In the genomic region with DNA sequence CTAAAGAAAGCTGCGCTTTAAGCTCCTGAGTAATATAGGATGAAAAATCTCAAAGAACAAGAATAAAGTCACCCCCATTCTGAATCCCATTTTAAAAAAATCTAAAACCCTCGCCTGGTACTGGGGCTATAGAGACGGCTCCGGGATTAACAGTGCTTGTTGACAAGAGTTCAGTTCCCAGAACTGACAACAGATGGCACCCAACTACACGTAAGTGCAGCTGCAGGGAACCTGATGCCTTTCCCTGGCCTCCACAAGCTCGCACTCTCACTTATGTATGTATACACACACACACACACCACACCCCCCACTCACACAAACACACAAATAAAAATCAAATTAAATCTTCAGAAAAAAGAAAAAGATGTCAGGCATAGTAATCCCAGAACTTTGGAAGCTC, we compare ENCODE assay signal across 8 mouse cellular contexts. TPM values are rescaled to one million over a fixed set of nuclear protein-coding genes. Genes with fewer than 3 reads are reported as not detected.
DNase-seq lines count a peak whose midpoint lies in the region; ATAC-seq and TF ChIP-seq lines count a peak whose summit lies in the region.

No protein-coding gene starts in this region.

- H3K4me3 ChIP-seq in heart, adult 2 months = no peak overlapping the region
- no peak overlapping the region for H3K4me3 ChIP-seq in thymus, adult 2 months (ENCODE audit: control insufficient read depth, insufficient read depth, low read length)
- H3K4me3 ChIP-seq in embryonic fibroblast, embryonic 13.5 days (ENCODE audit: insufficient read depth, low read length) = no peak overlapping the region
- H3K4me3 ChIP-seq in hindbrain, embryonic 14.5 days (replicated peaks; ENCODE audit: low read length) = no peak overlapping the region

- H3K9ac ChIP-seq in heart, adult 2 months (ENCODE audit: low read depth, low read length) = no peak overlapping the region
- no peak overlapping the region for H3K9ac ChIP-seq in hindbrain, embryonic 14.5 days

- H3K27me3 ChIP-seq in heart, adult 2 months (ENCODE audit: control insufficient read depth, insufficient read depth, low read length) = no peaks in the 10 kb centered on the region
- H3K27me3 ChIP-seq in thymus, adult 2 months (ENCODE audit: control insufficient read depth, insufficient read depth, low read length) = no peaks in the 10 kb centered on the region
- no peaks in the 10 kb centered on the region for H3K27me3 ChIP-seq in hindbrain, embryonic 14.5 days (ENCODE audit: control insufficient read depth, insufficient read depth, low read length)

- no peaks in the 10 kb centered on the region for H3K9me3 ChIP-seq in hindbrain, embryonic 14.5 days (ENCODE audit: control insufficient read depth, low read length)

- H3K36me3 ChIP-seq in heart, adult 2 months (ENCODE audit: control insufficient read depth, insufficient read depth, low read length) = peaks cover 53% of the 10 kb centered on the region
- H3K36me3 ChIP-seq in thymus, adult 2 months (ENCODE audit: control insufficient read depth, insufficient read depth, low read length) = peaks cover 47% of the 10 kb centered on the region
- peaks cover 78% of the 10 kb centered on the region for H3K36me3 ChIP-seq in hindbrain, embryonic 14.5 days (replicated peaks; ENCODE audit: control insufficient read depth, insufficient read depth)

- intact Hi-C loops in heart, adult 2 months (cut with DNase I) = no loop called here

- ATAC-seq in inflammation-experienced regulatory T-cells, adult 6 months = no peak
- ATAC-seq in hindbrain, embryonic 14.5 days (ENCODE audit: low FRiP score) = no peak

- peak; percentile 65 for TF ChIP-seq CTCF in heart, adult 2 months (IDR thresholded peaks at IDR 0.05)
- TF ChIP-seq CTCF in thymus, adult 2 months (IDR thresholded peaks at IDR 0.05; ENCODE audit: borderline replicate concordance, control insufficient read depth, extremely low read depth, insufficient read depth, low read length, poor library complexity) = no peak
- peak; percentile 53; the same call in 1 of the 2 replicates for TF ChIP-seq CTCF in embryonic fibroblast, embryonic 13.5 days (IDR thresholded peaks at IDR 0.05; ENCODE audit: borderline replicate concordance, insufficient read depth, low read length)

- TF ChIP-seq POLR2A in heart, adult 2 months (IDR thresholded peaks at IDR 0.05; ENCODE audit: insufficient read depth, low read depth, low read length) = no peak
- TF ChIP-seq POLR2A in thymus, adult 2 months (IDR thresholded peaks at IDR 0.05; ENCODE audit: control insufficient read depth, extremely low read depth, insufficient read depth, low read length, poor library complexity) = no peak
- TF ChIP-seq POLR2A in embryonic fibroblast, embryonic 13.5 days (IDR thresholded peaks at IDR 0.05; ENCODE audit: low read depth, low read length) = no peak

- no peak overlapping the region for H3K27ac ChIP-seq in heart, adult 2 months
- no peak overlapping the region for H3K27ac ChIP-seq in thymus, adult 2 months (ENCODE audit: control insufficient read depth, insufficient read depth, low read length)
- H3K27ac ChIP-seq in embryonic fibroblast, embryonic 13.5 days (ENCODE audit: insufficient read depth, low read length) = no peak overlapping the region
- no peak overlapping the region for H3K27ac ChIP-seq in hindbrain, embryonic 14.5 days

- TF ChIP-seq EP300 in heart, adult 2 months (IDR thresholded peaks at IDR 0.05; ENCODE audit: insufficient read depth, low read depth, low read length) = peak; percentile 56; the same call in 1 of the 2 replicates

- WGBS in heart, adult 2 months = 31% methylated on average over 6 of the region's 6 CpGs
- WGBS in thymus, adult 2 months = 60% methylated on average over 6 of the region's 6 CpGs
- WGBS in hindbrain, embryonic 14.5 days = 60% methylated on average over 6 of the region's 6 CpGs

- H3K4me1 ChIP-seq in heart, adult 2 months (ENCODE audit: control insufficient read depth, insufficient read depth, low read length) = peaks cover 15% of the 10 kb centered on the region
- no peaks in the 10 kb centered on the region for H3K4me1 ChIP-seq in thymus, adult 2 months (replicated peaks; ENCODE audit: control insufficient read depth, insufficient read depth, low read length)
- peaks cover 12% of the 10 kb centered on the region for H3K4me1 ChIP-seq in embryonic fibroblast, embryonic 13.5 days (ENCODE audit: control insufficient read depth, insufficient read depth, low read length)
- peaks cover 21% of the 10 kb centered on the region for H3K4me1 ChIP-seq in hindbrain, embryonic 14.5 days (replicated peaks; ENCODE audit: control insufficient read depth, insufficient read depth, low read length)

- H3K79me2 ChIP-seq in heart, adult 2 months (replicated peaks; ENCODE audit: control insufficient read depth, insufficient read depth, low read length) = peaks cover 7% of the 10 kb centered on the region

- DNase-seq in heart, adult 2 months = no peak
- no peak for DNase-seq in heart, adult 9 months (ENCODE audit: low spot score in 2 of 2)
- peak; percentile 44 for DNase-seq in thymus, adult 2 months
- no peak for DNase-seq in thymus, adult 18-20 months
- DNase-seq in lung, postnatal 10 days = peak; percentile 43
- DNase-seq in hindbrain, embryonic 14.5 days (ENCODE audit: low spot score) = no peak

- H3K4me2 ChIP-seq in hindbrain, embryonic 14.5 days (replicated peaks) = no peak overlapping the region

RNA-seq across cellular contexts. Expression of gene Akr1a1, which starts 7.2 kb away (rescaled TPM):
- 100 to 1,000 TPM; 281 to 289 TPM for total RNA-seq in heart, adult 2 months (2021)
- polyA plus RNA-seq in heart, adult 2 months (2012; rRNA removed) = 247 and 371 TPM in 2 replicates
- polyA plus RNA-seq in thymus, adult 2 months (2012; rRNA removed) = 490 and 565 TPM in 2 replicates
- 575 and 597 TPM in 2 replicates for polyA plus RNA-seq in embryonic fibroblast, embryonic 13.5 days (2011; ENCODE audit: insufficient read length, low read depth, missing spikeins)
- 100 to 1,000 TPM; 297 to 370 (median 348) TPM for polyA plus RNA-seq in inflammation-experienced regulatory T-cells, adult 6 months (2017; shearing (Covaris generic))
- 712 and 742 TPM in 2 replicates for polyA plus RNA-seq in hindbrain, embryonic 14.5 days (2014; fragmentation: Nextera tagmentation; extraction: Ambion mirVana)

RNA-seq across cellular contexts. Expression of gene Nasp, which starts 16.6 kb away (rescaled TPM):
- total RNA-seq in heart, adult 2 months (2021) = 10 to 100 TPM; 16.9 to 18.3 TPM
- polyA plus RNA-seq in heart, adult 2 months (2012; rRNA removed) = 3.0 and 7.1 TPM in 2 replicates
- polyA plus RNA-seq in thymus, adult 2 months (2012; rRNA removed) = 14.2 and 15.8 TPM in 2 replicates
- polyA plus RNA-seq in embryonic fibroblast, embryonic 13.5 days (2011; ENCODE audit: insufficient read length, low read depth, missing spikeins) = 63.7 and 95.4 TPM in 2 replicates
- 10 to 100 TPM; 40.6 to 99.0 (median 47.2) TPM for polyA plus RNA-seq in inflammation-experienced regulatory T-cells, adult 6 months (2017; shearing (Covaris generic))
- polyA plus RNA-seq in hindbrain, embryonic 14.5 days (2014; fragmentation: Nextera tagmentation; extraction: Ambion mirVana) = 86.3 and 88.9 TPM in 2 replicates

RNA-seq across cellular contexts. Expression of gene Prdx1, which starts 41.0 kb away (rescaled TPM):
- total RNA-seq in heart, adult 2 months (2021) = 100 to 1,000 TPM; 447 to 516 TPM
- 168 and 392 TPM in 2 replicates for polyA plus RNA-seq in heart, adult 2 months (2012; rRNA removed)
- 61.8 and 99.5 TPM in 2 replicates for polyA plus RNA-seq in thymus, adult 2 months (2012; rRNA removed)
- 887 and 980 TPM in 2 replicates for polyA plus RNA-seq in embryonic fibroblast, embryonic 13.5 days (2011; ENCODE audit: insufficient read length, low read depth, missing spikeins)
- polyA plus RNA-seq in inflammation-experienced regulatory T-cells, adult 6 months (2017; shearing (Covaris generic)) = 1,000 to 10,000 TPM in 1 of 3 experiments, 100 to 1,000 TPM in 2; 680 to 1,098 (median 710) TPM
- 432 and 436 TPM in 2 replicates for polyA plus RNA-seq in hindbrain, embryonic 14.5 days (2014; fragmentation: Nextera tagmentation; extraction: Ambion mirVana)

RNA-seq across cellular contexts. Expression of gene Ccdc17, which starts 47.9 kb away (rescaled TPM):
- total RNA-seq in heart, adult 2 months (2021) = 1 to 10 TPM; 2.9 to 3.4 TPM
- 4.5 and 8.1 TPM in 2 replicates for polyA plus RNA-seq in heart, adult 2 months (2012; rRNA removed)
- 7.3 and 9.9 TPM in 2 replicates for polyA plus RNA-seq in thymus, adult 2 months (2012; rRNA removed)
- 1.9 and 2.6 TPM in 2 replicates for polyA plus RNA-seq in embryonic fibroblast, embryonic 13.5 days (2011; ENCODE audit: insufficient read length, low read depth, missing spikeins)
- polyA plus RNA-seq in inflammation-experienced regulatory T-cells, adult 6 months (2017; shearing (Covaris generic)) = 10 to 100 TPM in 2 of 3 experiments, 1 to 10 TPM in 1; 8.5 to 18.5 (median 16.4) TPM
- 3.8 and 5.3 TPM in 2 replicates for polyA plus RNA-seq in hindbrain, embryonic 14.5 days (2014; fragmentation: Nextera tagmentation; extraction: Ambion mirVana)

Comparison
In these comparisons a context has a peak if more than half of its experiments do, and no peak if none do; other contexts are left out.
1. DNase-seq: peak in thymus, adult 2 months (single experiment) and lung, postnatal 10 days (single experiment); none in heart, adult 2 months (0 of 2), heart, adult 9 months (0 of 2), thymus, adult 18-20 months (0 of 2) and hindbrain, embryonic 14.5 days (single experiment).